Mouse (Mus musculus) layer of hippocampus, postnatal 10 days (tissue): ENCODE measurements around the gene Mrpl17. TPM values are rescaled to one million over a fixed set of nuclear protein-coding genes. Genes with fewer than 3 reads are reported as not detected.
A peak's percentile ranks its signal among the peaks of the same experiment; 100 is the strongest.
"Not testable (repeated sequence)": the region's sequence is repeated elsewhere in the genome, so short reads cannot be mapped to it uniquely, and the experiment has no call there.

ENCODE experiments used
- DNase-seq, 2 experiments: peaks; one replicate each; pipeline ENCODE4 v3.0.0; 2021; ENCODE audit warnings: low spot score in 2 of 2
- long read RNA-seq: library from polyadenylated mRNA; stranded (forward); transcript quantifications from one replicate; pipeline ENCODE4 v2.0.0, GENCODE M21; 2023
- total RNA-seq, 2 experiments: library from RNA; stranded (reverse); gene quantifications; 2 replicates each; pipeline ENCODE4 v1.2.3; 2021

The Mrpl17 gene
- total RNA-seq = 100 to 1,000 TPM; 107 to 112 TPM
- long read RNA-seq, full-length matches to known transcripts = 90 of 90 reads
- long read RNA-seq, partial matches to known transcripts = 0 of 90 reads
- long read RNA-seq, other reads (novel, unspliced or antisense) = 0 of 90 reads

DNA sequence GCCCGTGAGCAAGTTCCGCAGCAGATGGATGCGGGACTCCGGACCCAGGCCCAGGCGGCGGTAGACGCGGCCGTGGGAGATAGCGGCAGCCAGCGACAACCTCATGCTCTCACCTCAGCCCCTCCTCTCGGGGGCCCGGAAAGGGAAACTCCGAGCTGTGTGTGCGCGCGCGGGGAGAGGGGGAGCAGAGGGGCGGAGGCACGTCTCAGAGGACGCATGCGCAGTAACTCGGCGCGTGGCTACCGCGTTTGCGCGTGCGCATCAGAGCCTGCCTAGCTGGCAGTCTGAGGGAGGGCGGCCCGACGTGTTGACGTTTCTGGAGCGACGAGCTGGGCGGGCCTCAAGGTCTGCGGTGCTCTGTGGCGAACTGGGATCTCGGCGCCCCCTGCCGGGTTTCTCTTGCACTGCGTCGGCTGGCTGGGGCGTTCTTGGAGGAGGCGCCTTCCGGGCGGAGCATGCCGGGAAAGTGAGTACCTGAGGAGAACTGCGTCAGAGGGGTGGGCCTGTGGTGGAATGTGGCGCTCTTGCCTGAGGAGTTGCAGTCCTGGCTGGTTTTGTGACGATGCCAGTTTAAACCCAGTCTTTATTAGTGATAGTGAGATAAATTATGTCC lies at the start of gene Mrpl17:
Gene Mrpl17 (minus strand): TSS at position 223 of the 613 bp plus-strand sequence.
- DNase-seq = peak; percentile 100

DNA sequence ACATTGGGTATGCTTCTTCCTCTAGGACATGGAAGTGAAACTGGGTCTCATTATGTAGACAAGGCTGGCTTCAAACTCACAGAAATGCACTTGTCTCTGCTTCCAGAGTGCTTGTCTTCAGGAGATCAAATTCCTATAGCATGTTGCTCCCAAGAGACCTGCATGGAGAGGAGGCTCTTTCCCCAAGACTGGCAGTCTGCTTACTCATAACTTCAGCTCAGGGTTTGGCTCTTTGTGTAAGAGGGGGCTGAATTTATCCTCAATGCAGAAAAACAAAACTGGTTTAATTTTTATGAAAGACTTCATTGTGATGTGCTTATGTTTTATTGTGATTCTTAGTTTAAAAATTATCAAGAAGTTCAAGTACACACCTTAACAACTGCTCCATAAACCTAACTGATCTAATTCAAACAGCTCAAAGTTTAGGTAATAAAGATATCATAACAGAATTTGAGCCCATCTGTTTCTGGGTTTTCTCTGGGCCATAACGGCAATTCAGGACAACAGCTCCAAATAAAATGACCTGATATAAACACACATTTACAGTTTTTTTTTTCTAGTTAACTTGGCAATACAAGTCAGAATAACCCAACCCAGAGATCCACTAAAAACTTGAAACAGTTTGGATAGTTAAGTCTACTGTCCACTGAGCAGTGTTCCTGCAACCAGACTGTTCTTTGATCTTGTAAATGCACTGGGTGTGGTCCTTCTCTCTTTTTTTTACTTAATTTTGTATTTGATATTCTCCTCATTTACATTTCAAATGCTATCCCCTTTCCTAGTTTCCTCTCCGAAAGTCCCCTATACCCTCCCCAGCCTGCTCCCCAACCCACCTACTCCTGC lies 45.0 kb upstream of the Mrpl17 start:
- DNase-seq = not testable (repeated sequence)

GRCm38 (mm10) chr7:105824281-105824680 lies 13.4 kb upstream of the Mrpl17 start:
- DNase-seq = peak in 1 of 2 experiments; percentile 3

DNA sequence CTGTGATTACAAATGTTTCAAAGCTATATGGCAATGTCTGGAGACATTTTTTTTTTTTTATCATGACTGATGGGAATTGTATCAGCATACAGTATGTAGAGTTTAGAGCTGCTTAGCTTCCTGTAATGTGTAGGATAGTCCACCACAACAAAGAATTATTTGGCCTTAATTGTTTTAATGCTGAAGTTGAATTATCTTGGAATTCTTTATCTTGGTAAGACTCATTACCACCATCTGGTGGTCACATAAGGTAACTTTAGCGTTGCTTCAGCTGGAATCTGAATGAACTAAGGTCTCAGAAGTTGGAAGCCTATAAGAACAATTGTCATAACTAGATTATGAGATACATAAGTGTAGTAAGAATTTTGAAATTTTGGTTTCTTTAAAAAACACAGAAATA lies 7.6 kb upstream of the Mrpl17 start:
- DNase-seq = no peak

GRCm38 (mm10) chr7:105816736-105817135 lies 5.8 kb upstream of the Mrpl17 start:
- DNase-seq = peak in 1 of 2 experiments; percentile 3

DNA sequence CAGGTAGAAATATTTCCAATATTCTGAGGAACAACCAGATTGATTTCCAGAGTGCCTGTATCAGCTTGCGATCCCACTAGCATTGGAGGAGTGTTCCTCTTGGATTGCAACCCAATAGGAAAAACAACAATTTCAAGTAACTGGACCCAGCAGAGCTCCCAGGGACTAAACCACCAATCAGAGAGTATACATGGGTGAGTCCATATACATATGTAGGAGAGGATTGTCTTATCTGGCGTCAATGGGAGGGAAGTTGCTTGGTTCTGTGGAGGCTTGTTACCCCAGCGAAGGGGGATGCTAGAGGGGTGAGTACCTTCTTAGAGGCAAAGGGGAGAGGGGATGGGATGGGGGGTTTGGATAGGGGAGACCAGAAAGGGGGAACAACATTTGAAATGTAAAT lies 2.4 kb upstream of the Mrpl17 start:
- peak in 1 of 2 experiments; percentile 3 for DNase-seq

DNA sequence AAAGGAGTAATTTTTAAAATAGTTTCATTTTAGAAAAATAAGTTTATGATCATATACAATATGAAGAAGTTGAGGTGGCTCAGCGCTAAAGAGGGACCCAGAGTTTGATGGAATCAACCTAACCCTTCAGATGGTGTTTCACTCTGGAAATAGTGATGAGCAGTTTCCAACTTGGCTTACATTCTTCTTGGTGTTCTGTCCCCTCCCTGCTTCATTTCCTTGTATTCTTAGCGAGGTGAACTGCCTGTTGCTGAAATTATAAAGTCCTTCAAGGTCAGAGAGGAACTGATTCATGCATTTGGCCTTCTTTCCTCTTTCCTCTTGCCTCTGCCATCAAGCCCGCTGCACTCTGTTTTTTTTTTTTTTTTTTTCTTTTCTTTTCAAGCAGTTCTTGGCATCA lies 1.7 kb upstream of the Mrpl17 start:
- peak in 1 of 2 experiments; percentile 5 for DNase-seq

GRCm38 (mm10) chr7:105811516-105811915 lies 617 bp upstream of the Mrpl17 start:
- DNase-seq = peak in 1 of 2 experiments; percentile 24

DNA sequence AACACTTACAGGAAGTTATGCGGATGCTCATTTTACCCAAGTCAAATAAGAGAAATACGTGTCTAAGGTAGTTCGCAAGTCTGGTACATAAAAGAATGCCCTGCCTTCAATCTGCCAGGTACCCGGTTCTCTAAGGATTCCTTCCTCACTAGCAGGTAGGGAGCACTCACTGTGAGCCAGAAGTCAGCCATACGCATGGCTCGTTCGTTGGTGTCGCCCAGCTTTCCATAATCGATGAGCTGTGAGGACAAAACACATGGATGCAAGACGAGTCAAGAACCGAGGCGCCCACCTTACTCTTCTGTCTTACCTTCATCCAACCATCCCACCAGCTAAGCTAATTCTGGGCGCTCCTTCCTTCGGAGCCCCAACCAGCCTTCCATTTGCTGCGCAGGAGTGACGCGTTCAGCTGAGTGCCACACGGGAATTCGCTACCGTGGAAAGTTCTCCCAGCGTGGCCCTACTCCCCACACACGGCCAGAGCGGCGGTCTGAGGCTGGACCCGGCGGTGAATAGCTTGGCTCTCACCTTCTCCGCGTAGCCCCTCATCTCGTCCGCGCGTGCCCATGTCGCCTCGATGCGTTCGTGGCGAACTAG lies 521 bp downstream of the Mrpl17 start:
- no peak for DNase-seq

- peak in 1 of 2 experiments; percentile 10 for DNase-seq
Observed at GRCm38 (mm10) chr7:105809836-105810235, 1.1 kb downstream of the Mrpl17 start.

DNA sequence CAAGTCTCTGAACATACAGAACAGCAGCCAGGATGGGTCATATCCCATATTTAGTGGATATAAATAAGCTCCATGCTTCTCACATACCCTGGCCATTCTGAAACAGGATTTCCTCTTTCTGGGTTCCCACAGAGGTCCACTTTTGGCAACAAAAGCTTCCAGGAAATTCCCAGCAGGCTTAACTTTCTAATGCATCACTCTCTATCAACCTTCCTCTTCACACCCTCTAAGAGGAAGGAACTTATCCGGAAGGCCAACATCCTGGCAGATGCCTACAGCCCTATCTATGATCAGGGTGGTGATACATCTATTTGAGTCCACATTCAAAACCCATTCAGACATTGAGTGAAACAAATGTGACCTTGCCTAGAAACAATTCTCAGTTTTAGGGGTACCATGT lies 2.5 kb downstream of the Mrpl17 start:
- peak in 1 of 2 experiments; percentile 8 for DNase-seq

DNA sequence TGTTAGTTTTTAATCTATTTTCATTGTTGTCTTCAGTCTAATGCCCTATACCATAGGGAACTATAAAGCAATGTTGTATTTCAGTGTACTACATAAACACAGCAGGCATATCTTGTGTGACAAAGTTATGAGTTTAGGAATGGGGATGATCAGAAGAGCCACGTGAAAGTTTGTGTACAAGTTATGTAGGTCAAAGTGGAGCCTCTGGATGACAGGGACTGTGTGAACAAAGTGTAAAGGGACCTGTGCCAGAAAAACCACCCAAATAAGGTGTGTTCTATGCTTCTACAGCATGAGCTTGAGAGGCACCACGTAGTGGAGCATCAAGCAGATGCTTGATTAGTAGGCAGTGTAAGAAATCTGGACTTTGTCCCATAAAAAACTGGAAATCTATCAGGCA lies 4.2 kb downstream of the Mrpl17 start:
- peak in 1 of 2 experiments; percentile 6 for DNase-seq

GRCm38 (mm10) chr7:105806125-105806524 lies 4.8 kb downstream of the Mrpl17 start:
- peak in 1 of 2 experiments; percentile 2 for DNase-seq

DNA sequence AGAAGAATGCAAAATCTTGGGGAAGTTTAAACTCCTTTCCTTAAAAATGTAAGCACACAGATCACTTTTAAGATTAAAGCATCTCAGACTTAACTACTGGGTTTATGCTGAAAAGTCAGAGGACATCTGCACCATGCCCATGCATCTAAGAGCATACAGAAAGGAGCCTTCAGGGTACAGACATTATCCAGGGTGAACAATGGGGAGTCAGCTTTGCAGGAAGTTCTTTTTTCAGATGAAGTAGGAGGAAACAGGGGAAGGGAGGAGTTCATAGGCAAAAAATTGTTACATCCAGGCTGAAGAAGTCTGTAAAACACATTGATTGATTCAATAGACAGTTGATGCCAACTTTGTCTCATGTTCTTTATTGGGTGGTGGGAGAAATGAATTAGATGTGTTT lies 7.5 kb downstream of the Mrpl17 start:
- peak in 1 of 2 experiments; percentile 3 for DNase-seq

GRCm38 (mm10) chr7:105802771-105803170 lies 8.1 kb downstream of the Mrpl17 start:
- peak in 1 of 2 experiments; percentile 8 for DNase-seq

GRCm38 (mm10) chr7:105802312-105802711 lies 8.6 kb downstream of the Mrpl17 start:
- DNase-seq = peak in 1 of 2 experiments; percentile 6

GRCm38 (mm10) chr7:105796972-105797371 lies 13.9 kb downstream of the Mrpl17 start:
- DNase-seq = no peak

DNA sequence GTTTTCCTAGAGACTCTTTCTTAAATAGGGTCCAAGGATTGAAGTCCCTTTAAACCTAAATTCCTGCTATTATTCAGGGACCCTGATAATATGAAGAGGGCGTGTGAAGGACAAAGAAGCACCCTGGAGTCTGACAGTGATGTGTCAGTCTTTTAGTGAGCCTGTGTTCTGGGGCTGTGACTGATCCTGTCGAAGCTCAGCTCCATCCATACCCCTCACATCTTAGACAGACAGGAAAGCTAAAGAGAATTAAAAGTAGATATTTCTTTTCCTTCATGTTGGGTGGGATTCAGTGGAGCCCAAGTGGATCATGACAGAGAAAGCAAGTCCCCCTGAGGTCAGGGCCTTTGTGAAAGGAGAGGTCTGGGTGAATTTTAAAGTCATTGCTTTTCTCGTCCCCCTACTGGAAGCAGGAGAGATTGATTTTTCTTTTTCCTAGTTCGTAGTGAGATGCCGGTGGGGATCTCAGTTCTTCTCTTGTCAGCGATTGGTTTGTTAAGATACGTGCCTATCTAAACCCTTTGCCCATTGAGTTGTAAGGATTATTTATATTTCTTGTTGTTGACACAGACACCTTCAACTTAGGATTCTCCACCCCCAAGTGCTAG lies 15.0 kb downstream of the Mrpl17 start:
- no peak for DNase-seq

DNA sequence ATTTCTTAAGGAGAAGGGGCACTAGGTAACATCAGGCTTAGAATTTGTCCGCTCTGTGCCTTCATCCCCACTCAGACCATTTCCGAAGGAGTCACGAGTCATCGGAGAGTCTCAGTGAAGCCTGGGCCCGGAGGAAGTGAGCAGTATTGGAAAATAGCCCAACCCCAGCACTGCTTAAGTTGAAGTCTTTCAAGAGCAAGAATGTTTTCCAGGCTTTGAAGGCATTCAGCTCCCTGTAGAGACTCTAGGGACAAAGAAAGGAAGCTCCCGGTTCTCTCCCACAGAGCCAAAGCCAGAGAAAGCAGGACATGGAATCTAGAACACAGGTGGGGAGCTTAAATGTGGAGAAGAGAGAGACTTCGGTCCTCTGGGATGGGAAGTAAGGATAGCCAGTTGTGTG lies 17.2 kb downstream of the Mrpl17 start:
- DNase-seq = no peak

DNA sequence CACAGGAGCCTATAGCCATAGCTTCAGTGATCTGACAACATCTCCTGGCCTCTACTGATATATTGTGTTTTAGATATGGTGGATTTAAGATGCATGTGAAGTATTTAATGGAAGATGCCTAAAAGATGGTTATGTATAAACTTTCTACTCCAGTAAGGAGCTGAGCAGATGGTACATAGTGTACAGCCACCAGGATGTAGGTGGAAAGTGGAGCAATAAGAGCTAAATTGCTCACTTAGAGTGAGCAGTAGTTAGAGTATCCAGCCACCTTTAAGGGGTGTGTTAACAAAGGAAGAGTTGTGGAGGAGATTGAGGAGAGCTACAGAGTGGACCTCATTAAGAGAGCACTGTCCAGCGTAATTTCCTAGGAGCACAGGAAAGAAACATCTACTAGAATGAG lies 19.8 kb downstream of the Mrpl17 start:
- no peak for DNase-seq
